Mouse (Mus musculus) heart, embryonic 16.5 days (tissue): ENCODE measurements around the gene Hist2h2ab. TPM values are rescaled to one million over a fixed set of nuclear protein-coding genes. Genes with fewer than 3 reads are reported as not detected.

Experiments used
- ATAC-seq: fragments of 200-750 bp; cut with Nextera tagmentation; replicated peaks from 2 replicates; pipeline ENCODE4 v1.8.0; 2017; ENCODE audit warnings: moderate number of reproducible peaks; ENCODE audit not compliant: insufficient read depth, low FRiP score; ENCODE audit errors: extremely low read depth
- H3K27ac ChIP-seq: fragments of 300-500 bp; sonication (generic); 2 replicates; pipeline ENCODE4 v1.5.1; 2014; ENCODE audit warnings: mild to moderate bottlenecking, low read length, control low read depth, moderate library complexity
- H3K27me3 ChIP-seq: fragments of 300-500 bp; sonication (generic); 2 replicates; pipeline ENCODE4 v1.6.1; 2014; ENCODE audit warnings: low read length, mixed read lengths; ENCODE audit not compliant: control insufficient read depth, insufficient read depth
- H3K36me3 ChIP-seq: fragments of 300-500 bp; sonication (generic); 2 replicates; pipeline ENCODE4 v1.6.1; 2014; ENCODE audit not compliant: control insufficient read depth, insufficient read depth
- H3K4me1 ChIP-seq: fragments of 300-500 bp; sonication (generic); 2 replicates; pipeline ENCODE4 v1.6.1; 2014; ENCODE audit warnings: low read length, mixed read lengths; ENCODE audit not compliant: control insufficient read depth, insufficient read depth
- H3K4me2 ChIP-seq: fragments of 300-500 bp; sonication (generic); 2 replicates; pipeline ENCODE4 v1.6.1; 2014; ENCODE audit warnings: low read depth, mild to moderate bottlenecking, control low read depth, low read length
- H3K4me3 ChIP-seq: fragments of 300-500 bp; sonication (generic); 2 replicates; pipeline ENCODE4 v1.5.1; 2014; ENCODE audit warnings: mild to moderate bottlenecking, control low read depth, low read length
- H3K9ac ChIP-seq: fragments of 300-500 bp; sonication (generic); 2 replicates; pipeline ENCODE4 v1.6.1; 2014; ENCODE audit warnings: low read length, control low read depth
- H3K9me3 ChIP-seq: fragments of 300-500 bp; sonication (generic); replicated peaks from 2 replicates; pipeline ENCODE4 v1.6.1; 2016; ENCODE audit warnings: low read length; ENCODE audit not compliant: control insufficient read depth
- WGBS: fragments of 180-500 bp; shearing (Covaris S2); extraction: QIAGEN DNeasy Blood & Tissue Kit; methylation state at CpG from one replicate; pipeline ENCODE4 v1.1.7; 2014; 5-methylcytosine and 5-hydroxymethylcytosine counted together
- polyA plus RNA-seq: library from polyadenylated mRNA; unstranded; fragments of >200 nt; fragmentation: Nextera tagmentation; extraction: Ambion mirVana; gene quantifications from 2 replicates; pipeline ENCODE4 v1.2.1, GENCODE M21; 2015

Hist2h2ab gene
- polyA plus RNA-seq, 1 experiment from 2014 or later = not detected

DNA sequence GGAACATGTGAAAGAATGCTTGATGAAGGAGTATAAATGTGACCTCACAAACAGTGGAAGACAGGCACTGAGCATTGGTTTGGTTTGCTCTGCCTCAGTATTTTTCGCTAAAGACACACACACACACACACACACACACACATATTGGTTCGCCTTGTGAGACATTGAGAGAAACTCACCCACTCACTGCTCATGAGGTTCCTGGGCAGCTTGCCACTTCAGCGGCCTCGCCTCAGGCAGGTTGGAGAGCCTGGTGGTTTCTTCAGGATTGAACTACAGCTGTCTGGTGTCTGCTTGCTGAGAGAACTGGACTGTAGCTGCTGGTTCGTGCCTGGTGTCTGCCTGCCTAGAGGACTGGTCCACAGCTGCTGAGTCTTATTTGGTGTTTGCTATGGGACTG, 40.6 kb downstream of the Hist2h2ab start:
- no peak overlapping the region for H3K27ac ChIP-seq
- no peaks in the 10 kb centered on the region; the same call in 1 of the 2 replicates for H3K27me3 ChIP-seq
- H3K4me2 ChIP-seq = no peak overlapping the region
- H3K36me3 ChIP-seq = no peaks in the 10 kb centered on the region
- ATAC-seq = no peak
- H3K9ac ChIP-seq = no peak overlapping the region
- peaks cover 17% of the 10 kb centered on the region for H3K4me1 ChIP-seq
- H3K4me3 ChIP-seq = no peak overlapping the region
- H3K9me3 ChIP-seq = no peaks in the 10 kb centered on the region
- 83% methylated on average over 5 of the region's 5 CpGs for WGBS

DNA sequence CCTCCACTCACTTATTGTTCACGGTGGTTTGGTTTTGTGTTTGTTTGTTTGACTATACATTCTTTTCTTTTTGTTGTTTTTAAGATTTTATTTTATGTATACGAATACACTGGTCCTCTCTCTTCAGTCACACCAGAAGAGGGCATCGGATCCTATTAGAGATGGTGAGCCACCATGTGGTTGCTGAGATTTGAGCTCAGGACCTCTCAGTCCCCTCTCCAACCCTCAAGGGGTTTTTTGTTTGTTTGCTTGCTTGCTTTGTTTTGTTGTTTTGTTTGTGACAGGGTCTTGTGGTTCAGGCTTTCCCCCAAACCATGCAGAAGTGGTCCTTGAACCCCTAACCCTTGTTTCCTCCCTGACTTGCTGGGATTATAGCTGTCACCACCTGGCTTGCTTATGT, 42.0 kb downstream of the Hist2h2ab start:
- Histone ChIP-seq H3K4me2 (peak overlapping the region; percentile 91), H3K4me1 (peaks cover 17% of the 10 kb centered on the region), H3K9ac (peak overlapping the region; percentile 87), H3K36me3 (no peaks in the 10 kb centered on the region), H3K9me3 (no peaks in the 10 kb centered on the region), H3K4me3 (peak overlapping the region; percentile 71), H3K27me3 (no peaks in the 10 kb centered on the region; the same call in 1 of the 2 replicates), H3K27ac (peak overlapping the region; percentile 98)
- ATAC-seq = no peak
- 55% methylated on average over 3 of the region's 3 CpGs for WGBS

DNA sequence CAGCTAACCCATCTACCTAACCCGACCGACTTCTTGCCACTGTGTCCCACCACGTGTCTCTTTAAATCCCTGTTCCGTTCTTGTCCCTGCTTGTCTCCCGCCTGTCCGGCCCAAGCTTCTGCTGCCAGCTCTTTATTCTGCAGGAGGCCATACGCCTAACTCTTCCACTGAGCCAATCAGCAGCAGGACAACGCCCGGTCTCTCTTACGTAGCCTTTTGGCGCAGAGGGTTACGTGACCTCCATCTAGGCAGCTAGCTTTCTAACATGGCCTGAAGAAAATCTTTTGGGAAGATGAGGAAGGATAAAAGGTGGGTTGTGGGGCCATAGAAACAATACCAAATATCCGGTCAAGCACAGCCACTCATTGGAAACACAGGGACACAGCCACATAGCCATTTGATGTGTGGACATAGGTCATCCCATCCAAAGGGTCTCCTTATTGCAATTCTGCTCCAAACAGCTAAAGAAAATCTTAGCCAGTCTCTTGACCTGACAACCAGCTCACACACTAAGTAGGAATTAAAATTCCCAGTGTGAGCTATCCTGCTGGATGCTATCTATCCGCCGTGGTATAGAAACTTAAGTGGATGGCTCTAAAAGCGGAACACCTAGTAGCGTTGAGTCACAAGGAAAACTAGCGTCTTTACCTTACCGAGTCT, 42.7 kb downstream of the Hist2h2ab start:
- Histone ChIP-seq H3K4me2 (peak overlapping the region; percentile 91), H3K36me3 (no peaks in the 10 kb centered on the region), H3K27me3 (no peaks in the 10 kb centered on the region; the same call in 1 of the 2 replicates), H3K4me3 (peak overlapping the region; percentile 71), H3K27ac (peak overlapping the region; percentile 98), H3K9me3 (no peaks in the 10 kb centered on the region), H3K9ac (peak overlapping the region; percentile 87), H3K4me1 (peaks cover 17% of the 10 kb centered on the region)
- peak; percentile 84 for ATAC-seq
- WGBS = under 1% methylated on average over 19 of the region's 19 CpGs

DNA sequence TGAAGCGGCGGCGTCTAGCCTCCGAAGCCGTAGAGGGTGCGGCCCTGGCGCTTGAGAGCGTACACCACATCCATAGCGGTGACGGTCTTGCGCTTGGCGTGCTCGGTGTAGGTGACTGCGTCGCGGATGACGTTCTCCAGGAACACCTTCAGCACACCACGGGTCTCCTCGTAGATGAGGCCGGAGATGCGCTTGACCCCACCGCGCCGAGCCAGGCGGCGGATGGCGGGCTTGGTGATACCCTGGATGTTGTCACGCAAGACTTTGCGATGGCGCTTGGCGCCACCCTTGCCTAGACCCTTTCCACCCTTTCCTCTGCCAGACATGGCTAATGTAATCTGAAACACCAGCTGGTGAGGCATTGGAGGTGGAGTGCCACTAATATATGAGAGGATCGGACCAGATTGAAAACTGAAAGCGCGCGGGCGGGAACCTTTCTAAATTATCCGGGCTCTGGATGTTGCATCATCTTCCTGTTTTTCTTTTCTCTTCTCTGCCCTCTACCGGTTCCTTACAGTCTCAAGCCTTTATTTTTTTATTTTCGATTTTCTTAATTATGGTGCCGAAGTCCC, 43.4 kb downstream of the Hist2h2ab start, which contains the start of gene Hist2h4:
TSS of gene Hist2h4 (minus strand) at position 333 of the 572 bp plus-strand sequence.
- WGBS = under 1% methylated on average over 40 of the region's 40 CpGs
- Histone ChIP-seq H3K4me2 (peak within 1 kb of the TSS; percentile 91), H3K27me3 (no peaks in the 10 kb centered on the region; the same call in 1 of the 2 replicates), H3K27ac (peak within 1 kb of the TSS; percentile 98), H3K9me3 (no peaks in the 10 kb centered on the region), H3K9ac (peak within 1 kb of the TSS; percentile 87), H3K4me1 (peaks cover 17% of the 10 kb centered on the region), H3K36me3 (no peaks in the 10 kb centered on the region), H3K4me3 (peak within 1 kb of the TSS; percentile 71)
- peak; percentile 85 for ATAC-seq

DNA sequence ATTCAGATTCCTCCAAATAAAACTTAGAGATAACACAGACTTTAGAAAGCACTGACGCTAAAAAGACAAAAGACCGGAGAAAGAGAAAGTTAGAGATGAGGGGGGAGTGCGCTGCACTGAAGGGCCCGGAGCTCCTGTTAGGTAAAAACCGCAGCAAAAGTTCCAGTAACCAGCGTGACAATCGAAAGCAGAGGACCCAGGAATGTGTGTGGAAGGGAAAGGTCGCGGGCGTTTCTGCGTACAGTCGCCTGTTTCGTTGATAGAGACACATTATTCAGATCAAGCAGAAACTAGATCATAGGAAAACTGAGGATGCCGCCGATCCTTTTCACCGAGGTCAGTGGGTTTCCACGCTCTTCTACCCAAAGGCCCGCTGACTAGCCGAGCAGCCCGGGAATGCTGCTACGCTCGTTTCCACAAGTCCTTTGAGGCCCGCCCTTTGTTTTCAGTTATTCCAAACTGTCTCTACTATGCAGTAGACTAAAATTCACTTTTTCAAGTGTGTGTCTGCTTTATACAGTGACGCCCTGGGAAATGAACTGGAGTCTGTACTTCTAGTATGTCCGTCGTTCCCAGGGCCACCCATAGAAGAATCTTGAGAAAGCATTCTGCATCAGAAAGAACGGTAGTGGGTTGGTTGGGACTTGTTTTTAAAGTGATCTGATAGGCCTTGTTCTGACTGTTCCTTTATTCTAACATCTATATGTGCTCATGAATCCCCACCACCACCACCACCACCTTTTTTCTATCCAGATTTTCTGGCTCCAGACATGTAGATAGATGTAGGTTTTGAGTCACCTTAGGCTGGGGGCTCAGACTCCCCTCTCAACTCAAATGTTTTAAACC, 44.1 kb downstream of the Hist2h2ab start:
- peak; percentile 3; the same call in 1 of the 2 replicates for ATAC-seq
- no peaks in the 10 kb centered on the region for H3K36me3 ChIP-seq
- H3K27me3 ChIP-seq = no peaks in the 10 kb centered on the region; the same call in 1 of the 2 replicates
- peak overlapping the region; percentile 91 for H3K4me2 ChIP-seq
- H3K9ac ChIP-seq = peak overlapping the region; percentile 77
- peaks cover 19% of the 10 kb centered on the region for H3K4me1 ChIP-seq
- peak overlapping the region; percentile 98 for H3K27ac ChIP-seq
- no peaks in the 10 kb centered on the region for H3K9me3 ChIP-seq
- peak overlapping the region; percentile 71 for H3K4me3 ChIP-seq
- 6% methylated on average over 27 of the region's 27 CpGs for WGBS

DNA sequence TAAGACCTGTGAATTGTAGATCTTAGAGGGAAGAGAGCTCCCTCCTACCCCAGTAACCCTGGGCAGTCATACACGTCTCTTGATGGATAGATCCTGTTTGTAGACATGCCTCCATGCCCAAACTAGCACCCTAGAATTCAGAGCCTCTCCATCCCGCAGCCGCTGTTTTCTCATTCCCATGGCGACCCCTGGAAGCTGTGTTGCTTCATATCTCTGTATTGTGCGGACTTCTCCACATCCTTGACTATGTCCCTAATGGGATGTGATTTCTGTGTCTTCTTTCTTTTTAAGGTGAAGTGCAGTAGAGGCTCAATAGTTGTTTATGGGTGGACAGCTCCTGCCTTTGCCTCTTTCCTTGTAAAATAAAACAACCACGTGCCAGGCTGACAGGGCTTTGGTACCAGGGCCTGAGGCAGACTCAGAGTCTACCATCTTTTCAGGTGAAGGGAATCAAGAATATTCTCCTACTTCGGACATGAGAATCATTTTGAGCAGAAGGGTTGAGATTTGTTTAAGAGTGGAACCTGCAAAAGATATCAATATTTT, 44.8 kb downstream of the Hist2h2ab start:
- Histone ChIP-seq H3K9me3 (no peaks in the 10 kb centered on the region), H3K4me2 (peak overlapping the region; percentile 91), H3K4me3 (peak overlapping the region; percentile 71), H3K27me3 (no peaks in the 10 kb centered on the region; the same call in 1 of the 2 replicates), H3K4me1 (peaks cover 19% of the 10 kb centered on the region), H3K36me3 (no peaks in the 10 kb centered on the region), H3K27ac (peak overlapping the region; percentile 98), H3K9ac (peak overlapping the region; percentile 77)
- no peak for ATAC-seq
- 79% methylated on average over 7 of the region's 7 CpGs for WGBS

DNA sequence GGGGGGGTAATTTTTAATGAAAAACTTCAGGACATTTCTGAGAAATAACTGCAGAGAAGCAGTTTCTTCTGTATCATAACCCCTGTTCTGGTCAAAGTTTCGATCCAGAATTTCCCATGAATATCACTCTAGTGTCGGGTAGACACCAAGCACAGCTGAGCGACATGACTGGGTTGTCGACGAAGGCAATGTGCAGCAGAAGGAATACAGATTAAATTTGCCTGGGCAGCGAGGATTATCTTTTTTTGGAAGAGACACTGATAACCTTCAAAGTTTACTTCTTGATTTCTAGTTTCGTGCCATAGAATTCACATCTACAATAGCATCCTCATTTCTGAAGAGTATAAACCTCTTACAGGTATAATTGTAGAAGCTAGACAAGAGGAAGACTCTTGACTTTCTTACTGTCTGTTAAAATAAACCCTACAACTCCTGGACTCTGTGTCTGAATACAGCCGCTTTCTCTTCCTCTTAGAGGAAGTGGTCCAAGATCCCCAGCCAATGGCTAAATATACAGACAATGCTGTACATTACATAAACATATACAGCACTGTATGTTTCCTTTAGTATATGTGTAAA, 46.6 kb downstream of the Hist2h2ab start:
- no peak overlapping the region for H3K9ac ChIP-seq
- no peak for ATAC-seq
- no peak overlapping the region for H3K27ac ChIP-seq
- H3K4me3 ChIP-seq = no peak overlapping the region
- H3K9me3 ChIP-seq = no peaks in the 10 kb centered on the region
- H3K27me3 ChIP-seq = no peaks in the 10 kb centered on the region
- H3K36me3 ChIP-seq = no peaks in the 10 kb centered on the region
- no peak overlapping the region for H3K4me2 ChIP-seq
- 65% methylated on average over 8 of the region's 8 CpGs for WGBS
- H3K4me1 ChIP-seq = peaks cover 22% of the 10 kb centered on the region

DNA sequence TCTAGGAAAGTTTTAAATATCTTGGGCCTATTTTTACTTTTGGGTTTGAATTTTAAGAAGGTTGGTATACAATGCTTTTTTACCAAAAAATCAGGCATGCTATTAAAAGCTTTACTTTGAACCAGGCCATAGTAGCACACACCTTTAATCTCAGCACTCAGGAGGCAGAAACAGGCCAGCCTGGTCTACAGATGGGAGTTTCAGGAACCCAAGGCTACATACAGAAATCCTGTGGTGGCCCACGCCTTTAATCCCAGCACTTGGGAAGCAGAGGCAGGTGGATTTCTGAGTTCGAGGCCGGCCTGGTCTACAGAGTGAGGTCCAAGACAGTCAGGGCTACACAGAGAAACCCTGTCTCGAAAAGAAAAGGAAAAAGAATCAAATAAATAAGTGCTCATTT, 47.9 kb downstream of the Hist2h2ab start:
- Histone ChIP-seq H3K36me3 (no peaks in the 10 kb centered on the region), H3K4me2 (peak overlapping the region; percentile 64; the same call in 1 of the 2 replicates)
- 80% methylated on average over 4 of the region's 4 CpGs for WGBS

More for the DNA sequence above, 47.9 kb downstream of the Hist2h2ab start:
- Histone ChIP-seq H3K9ac (no peak overlapping the region; the same call in 1 of the 2 replicates), H3K9me3 (no peaks in the 10 kb centered on the region), H3K27me3 (no peaks in the 10 kb centered on the region), H3K4me3 (no peak overlapping the region), H3K4me1 (peaks cover 16% of the 10 kb centered on the region), H3K27ac (peak overlapping the region; percentile 88)
- no peak for ATAC-seq
